Mouse (Mus musculus) embryonic facial prominence, embryonic 10.5 days (tissue): Measurements from ENCODE around the gene Ttc39b. TPM values are rescaled to one million over a fixed set of nuclear protein-coding genes. Genes with fewer than 3 reads are reported as not detected.

Experiments used
- DNase-seq: peaks from one replicate; pipeline ENCODE4 v3.0.0-alpha.2; 2017; ENCODE audit warnings: low spot score
- H3K27ac ChIP-seq: fragments of 300-500 bp; sonication (generic); replicated peaks from 2 replicates; pipeline ENCODE4 v1.5.1; 2016; ENCODE audit warnings: mild to moderate bottlenecking
- H3K27me3 ChIP-seq: fragments of 300-500 bp; sonication (generic); replicated peaks from 2 replicates; pipeline ENCODE4 v1.6.1; 2016; ENCODE audit warnings: low read depth, mild to moderate bottlenecking; ENCODE audit not compliant: poor library complexity, severe bottlenecking
- H3K36me3 ChIP-seq: fragments of 300-500 bp; sonication (generic); replicated peaks from 2 replicates; pipeline ENCODE4 v1.6.1; 2016; ENCODE audit warnings: mild to moderate bottlenecking, moderate library complexity
- H3K4me1 ChIP-seq: fragments of 300-500 bp; sonication (generic); 2 replicates; pipeline ENCODE4 v1.6.1; 2016
- H3K4me3 ChIP-seq: fragments of 300-500 bp; sonication (generic); 2 replicates; pipeline ENCODE4 v1.5.1; 2016; ENCODE audit warnings: mild to moderate bottlenecking, moderate library complexity
- H3K9me3 ChIP-seq: fragments of 300-500 bp; sonication (generic); 2 replicates; pipeline ENCODE4 v1.6.1; 2016; ENCODE audit warnings: mild to moderate bottlenecking
- WGBS: fragments of 180-500 bp; shearing (Covaris S2); methylation state at CpG from one replicate; pipeline ENCODE4 v1.1.7; 2016; 5-methylcytosine and 5-hydroxymethylcytosine counted together
- polyA plus RNA-seq: library from polyadenylated mRNA; unstranded; fragments of >200 nt; fragmentation: Nextera tagmentation; extraction: Ambion mirVana; gene quantifications from 2 replicates; pipeline ENCODE4 v1.2.1, GENCODE M21; 2016

Gene Ttc39b
- polyA plus RNA-seq, 1 experiment from 2014 or later: 2.4 TPM

DNA sequence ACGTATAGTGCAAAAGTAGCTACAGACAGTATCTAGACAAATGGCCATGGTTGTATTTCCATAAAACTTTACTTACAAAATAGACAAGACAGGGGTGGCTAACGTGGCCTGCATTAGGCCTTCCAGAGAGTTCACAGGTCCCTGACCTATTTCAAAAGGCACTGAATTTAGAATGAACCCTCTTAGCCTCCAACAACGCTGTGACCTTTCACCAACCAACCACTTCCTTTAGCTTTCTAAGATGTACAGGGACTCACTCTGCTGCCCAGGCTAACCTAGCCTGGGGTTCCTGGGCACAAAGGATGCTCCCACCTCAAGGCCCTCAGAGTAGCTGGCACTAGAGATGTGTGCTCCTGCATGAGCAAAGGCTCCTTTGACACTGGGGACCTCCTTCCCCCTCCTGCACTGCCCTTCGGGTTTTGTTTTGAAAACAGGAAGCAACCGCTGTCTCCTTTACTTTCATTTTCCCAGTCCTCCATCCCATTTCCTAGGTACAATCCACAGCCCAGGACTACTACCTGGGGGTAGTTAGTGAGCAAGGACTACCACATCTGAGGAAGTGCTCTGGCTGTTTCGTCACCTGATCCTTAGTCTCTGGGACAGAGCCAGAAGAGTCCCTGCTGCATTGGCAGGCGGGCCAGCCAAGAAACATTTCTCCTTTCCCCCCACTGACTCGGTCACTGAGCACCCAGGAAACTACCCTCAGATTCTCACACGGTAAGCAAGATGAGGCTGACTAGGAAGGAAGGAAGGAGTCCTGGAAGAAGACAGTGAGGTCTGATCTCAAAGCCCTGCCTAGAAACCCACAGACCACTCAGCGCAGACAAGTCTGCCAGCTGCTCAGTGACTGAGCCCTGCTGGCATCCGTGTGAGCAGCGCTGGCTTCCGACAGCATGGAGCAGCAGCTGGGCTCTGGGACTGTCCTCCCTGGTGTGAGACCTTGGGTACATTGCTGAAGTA, 8.9 kb downstream of the Ttc39b start:
- H3K27me3 ChIP-seq: no peaks in the 10 kb centered on the region
- H3K4me1 ChIP-seq: peaks cover 17% of the 10 kb centered on the region
- 47% methylated on average over 13 of the region's 13 CpGs for WGBS
- DNase-seq: no peak
- H3K4me3 ChIP-seq: no peak overlapping the region
- H3K27ac ChIP-seq: no peak overlapping the region
- H3K36me3 ChIP-seq: no peaks in the 10 kb centered on the region
- H3K9me3 ChIP-seq: no peaks in the 10 kb centered on the region

DNA sequence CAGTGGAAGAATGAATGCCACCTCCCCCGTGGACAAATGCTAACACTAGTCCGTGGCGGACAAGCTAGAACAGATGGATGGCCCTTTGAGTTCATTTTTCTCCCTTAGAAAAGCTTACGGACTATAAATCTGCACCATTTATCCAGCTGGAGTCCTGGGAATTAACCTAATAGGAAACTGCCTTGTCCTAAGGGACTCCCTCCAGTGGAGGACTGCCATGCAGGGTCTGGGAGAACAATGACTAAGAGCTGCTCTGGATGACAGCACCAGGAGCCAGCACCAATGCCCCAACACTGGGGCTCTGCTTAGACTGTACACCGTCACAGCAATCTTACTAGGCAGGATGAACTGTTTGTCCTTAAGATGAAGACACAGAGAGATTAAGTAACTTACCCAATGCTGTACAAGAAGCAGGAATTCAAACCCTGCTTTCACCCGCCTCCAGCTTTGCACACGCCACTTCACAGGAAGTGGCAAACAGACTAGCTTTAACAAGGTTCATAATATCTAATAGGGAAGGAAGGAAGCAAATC, 9.7 kb downstream of the Ttc39b start:
- no peak overlapping the region for H3K4me3 ChIP-seq
- 83% methylated on average over 7 of the region's 7 CpGs for WGBS
- H3K9me3 ChIP-seq: no peaks in the 10 kb centered on the region
- H3K27me3 ChIP-seq: no peaks in the 10 kb centered on the region
- H3K36me3 ChIP-seq: no peaks in the 10 kb centered on the region
- no peak for DNase-seq
- peaks cover 18% of the 10 kb centered on the region for H3K4me1 ChIP-seq
- no peak overlapping the region for H3K27ac ChIP-seq

DNA sequence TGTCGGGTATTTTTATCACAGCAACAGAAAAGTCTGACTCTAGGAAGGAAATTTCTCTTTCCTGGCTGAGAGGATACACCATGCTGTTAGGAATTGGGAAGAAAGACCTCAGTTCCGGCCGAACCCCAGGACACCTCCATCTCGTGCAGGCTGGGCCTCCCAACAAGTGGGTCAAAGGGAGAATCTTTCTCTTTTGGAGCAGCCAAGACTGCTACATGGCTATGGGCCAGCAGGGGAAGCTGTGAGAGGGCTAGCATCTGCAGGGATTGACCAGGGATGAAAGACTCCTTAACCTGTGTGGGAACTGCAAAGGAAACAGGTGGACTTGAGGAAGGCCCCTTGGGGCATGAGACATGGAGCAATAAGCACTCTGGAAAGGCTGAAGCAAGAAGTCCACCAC, 11.7 kb downstream of the Ttc39b start:
- Histone ChIP-seq H3K4me3 (no peak overlapping the region), H3K4me1 (peaks cover 23% of the 10 kb centered on the region), H3K27ac (no peak overlapping the region), H3K27me3 (no peaks in the 10 kb centered on the region), H3K36me3 (no peaks in the 10 kb centered on the region), H3K9me3 (no peaks in the 10 kb centered on the region)
- no peak for DNase-seq
- WGBS: 78% methylated on average over 4 of the region's 4 CpGs

- WGBS: 87% methylated on average over 8 of the region's 8 CpGs
- no peaks in the 10 kb centered on the region for H3K9me3 ChIP-seq
- DNase-seq: no peak
Observed at GRCm38 (mm10) chr4:83311481-83311880, 12.6 kb downstream of the Ttc39b start.

GRCm38 (mm10) chr4:83310990-83311389, 13.1 kb downstream of the Ttc39b start:
- H3K27me3 ChIP-seq: no peaks in the 10 kb centered on the region
- no peak overlapping the region for H3K4me3 ChIP-seq
- H3K9me3 ChIP-seq: no peaks in the 10 kb centered on the region
- no peaks in the 10 kb centered on the region for H3K36me3 ChIP-seq
- H3K27ac ChIP-seq: no peak overlapping the region
- DNase-seq: no peak
- WGBS: 88% methylated on average over 10 of the region's 10 CpGs
- peaks cover 25% of the 10 kb centered on the region for H3K4me1 ChIP-seq

More at GRCm38 (mm10) chr4:83311481-83311880, 12.6 kb downstream of the Ttc39b start:
- H3K4me1 ChIP-seq: peaks cover 23% of the 10 kb centered on the region
- H3K36me3 ChIP-seq: no peaks in the 10 kb centered on the region
- H3K27me3 ChIP-seq: no peaks in the 10 kb centered on the region
- no peak overlapping the region for H3K4me3 ChIP-seq
- H3K27ac ChIP-seq: no peak overlapping the region

GRCm38 (mm10) chr4:83308914-83309313, 15.1 kb downstream of the Ttc39b start:
- 63% methylated on average over 3 of the region's 3 CpGs for WGBS
- no peak overlapping the region for H3K27ac ChIP-seq

GRCm38 (mm10) chr4:83307686-83308469, 16.2 kb downstream of the Ttc39b start:
- 80% methylated on average over 12 of the region's 12 CpGs for WGBS
- no peaks in the 10 kb centered on the region for H3K36me3 ChIP-seq

More at GRCm38 (mm10) chr4:83308914-83309313, 15.1 kb downstream of the Ttc39b start:
- no peaks in the 10 kb centered on the region for H3K9me3 ChIP-seq
- no peak for DNase-seq
- H3K27me3 ChIP-seq: no peaks in the 10 kb centered on the region
- H3K4me1 ChIP-seq: peaks cover 19% of the 10 kb centered on the region
- no peak overlapping the region for H3K4me3 ChIP-seq
- H3K36me3 ChIP-seq: no peaks in the 10 kb centered on the region

GRCm38 (mm10) chr4:83306879-83307278, 17.2 kb downstream of the Ttc39b start:
- no peaks in the 10 kb centered on the region for H3K27me3 ChIP-seq
- 86% methylated on average over 7 of the region's 7 CpGs for WGBS
- peaks cover 30% of the 10 kb centered on the region for H3K4me1 ChIP-seq
- H3K9me3 ChIP-seq: no peaks in the 10 kb centered on the region
- no peak for DNase-seq
- H3K36me3 ChIP-seq: no peaks in the 10 kb centered on the region
- H3K4me3 ChIP-seq: no peak overlapping the region
- no peak overlapping the region for H3K27ac ChIP-seq

More at GRCm38 (mm10) chr4:83307686-83308469, 16.2 kb downstream of the Ttc39b start:
- Histone ChIP-seq H3K27ac (no peak overlapping the region), H3K9me3 (no peaks in the 10 kb centered on the region), H3K4me1 (peaks cover 24% of the 10 kb centered on the region), H3K27me3 (no peaks in the 10 kb centered on the region), H3K4me3 (no peak overlapping the region)
- no peak for DNase-seq

DNA sequence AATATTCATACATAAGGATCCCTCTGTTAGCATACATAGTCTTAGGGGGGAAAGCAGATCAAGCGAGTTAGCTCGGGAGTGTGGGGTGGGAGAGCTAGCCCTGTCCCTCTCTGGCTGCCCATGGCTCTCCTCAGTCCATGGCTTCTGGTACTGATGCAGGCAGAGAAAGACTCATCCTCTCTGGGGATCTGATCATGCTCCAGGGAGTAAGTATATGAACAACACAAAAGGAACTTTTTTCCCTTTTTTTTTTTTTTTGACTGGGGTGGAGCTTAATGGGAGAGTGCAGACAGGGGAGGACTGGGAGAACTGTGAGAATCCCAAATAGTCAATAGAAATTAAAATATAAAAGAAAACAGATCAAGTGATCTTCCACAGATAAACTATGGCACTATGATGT, 19.0 kb downstream of the Ttc39b start:
- peaks cover 30% of the 10 kb centered on the region for H3K4me1 ChIP-seq
- no peaks in the 10 kb centered on the region for H3K9me3 ChIP-seq
- H3K27me3 ChIP-seq: no peaks in the 10 kb centered on the region
- no peak for DNase-seq
- H3K36me3 ChIP-seq: no peaks in the 10 kb centered on the region
- H3K4me3 ChIP-seq: no peak overlapping the region
- 86% methylated on average over 2 of the region's 2 CpGs for WGBS
- no peak overlapping the region for H3K27ac ChIP-seq

- H3K27me3 ChIP-seq: no peaks in the 10 kb centered on the region
- peaks cover 20% of the 10 kb centered on the region for H3K4me1 ChIP-seq
- H3K27ac ChIP-seq: no peak overlapping the region
- DNase-seq: peak; percentile 55
- no peaks in the 10 kb centered on the region for H3K9me3 ChIP-seq
- WGBS: 38% methylated on average over 13 of the region's 13 CpGs
- H3K36me3 ChIP-seq: no peaks in the 10 kb centered on the region
- H3K4me3 ChIP-seq: no peak overlapping the region
Observed at GRCm38 (mm10) chr4:83302887-83303827, 20.9 kb downstream of the Ttc39b start.

GRCm38 (mm10) chr4:83302123-83302737, 21.8 kb downstream of the Ttc39b start:
- DNase-seq: no peak
- Histone ChIP-seq H3K4me1 (peaks cover 15% of the 10 kb centered on the region; the same call in 1 of the 2 replicates), H3K27ac (no peak overlapping the region), H3K27me3 (no peaks in the 10 kb centered on the region), H3K36me3 (no peaks in the 10 kb centered on the region), H3K4me3 (no peak overlapping the region), H3K9me3 (no peaks in the 10 kb centered on the region)
- WGBS: 90% methylated on average over 16 of the region's 16 CpGs
